ENCODE assay signal across 22 mouse cellular contexts in genomic region chr11:22868582-22868981, GRCm38 (mm10).
"Had no signal": no experiment of that assay in that cellular context is flagged by ENCODE, and none has a peak within 500 bp of the region (broad histone marks: within the 10 kb centered on the region; RNA-seq: fewer than 3 reads in every experiment).

No protein-coding gene starts in this region.

- ATAC-seq: liver, postnatal 0 days; lung, postnatal 0 days; midbrain, embryonic 15.5 days had no signal

- DNase-seq: liver, postnatal 0 days; lung, adult 2 months; lung, postnatal 14 days; lung, postnatal 36 days; retina, postnatal 1 day; right cerebral cortex, adult 18-20 months; right cerebral cortex, postnatal 14 days; thymus, adult 2 months; thymus, postnatal 25 days; thymus, postnatal 4 days had no signal

- H3K27me3 ChIP-seq: lung, embryonic 15.5 days; midbrain, embryonic 15.5 days; neural tube, embryonic 15.5 days; stomach, embryonic 15.5 days had no signal

- H3K4me3 ChIP-seq: liver, embryonic 15.5 days; lung, embryonic 15.5 days; midbrain, embryonic 10.5 days; midbrain, embryonic 12.5 days; midbrain, embryonic 15.5 days; myocyte; neural tube, embryonic 13.5 days; neural tube, embryonic 15.5 days; stomach, embryonic 15.5 days had no signal

- H3K36me3 ChIP-seq: liver, embryonic 15.5 days; lung, embryonic 15.5 days; midbrain, embryonic 10.5 days; midbrain, embryonic 12.5 days; midbrain, embryonic 15.5 days; neural tube, embryonic 13.5 days; neural tube, embryonic 15.5 days; stomach, embryonic 15.5 days had no signal

- H3K4me1 ChIP-seq: midbrain, embryonic 10.5 days; stomach, embryonic 15.5 days had no signal

- H3K9me3 ChIP-seq: liver, embryonic 15.5 days; lung, embryonic 15.5 days; midbrain, embryonic 10.5 days; midbrain, embryonic 12.5 days; midbrain, embryonic 15.5 days; neural tube, embryonic 13.5 days; neural tube, embryonic 15.5 days; stomach, embryonic 15.5 days had no signal

- H3K4me2 ChIP-seq: liver, embryonic 15.5 days; lung, embryonic 15.5 days; midbrain, embryonic 12.5 days; midbrain, embryonic 15.5 days; neural tube, embryonic 13.5 days; neural tube, embryonic 15.5 days; stomach, embryonic 15.5 days had no signal

- H3K9ac ChIP-seq: liver, embryonic 15.5 days; liver, postnatal 0 days; lung, embryonic 15.5 days; midbrain, embryonic 12.5 days; midbrain, embryonic 15.5 days; neural tube, embryonic 13.5 days; neural tube, embryonic 15.5 days; stomach, embryonic 15.5 days had no signal

- H3K27ac ChIP-seq: liver, embryonic 15.5 days; lung, embryonic 15.5 days; macrophage; midbrain, embryonic 10.5 days; midbrain, embryonic 12.5 days; midbrain, embryonic 15.5 days; neural tube, embryonic 13.5 days; neural tube, embryonic 15.5 days; stomach, embryonic 15.5 days; stomach, postnatal 0 days had no signal
